Mouse (Mus musculus): ENCODE measurements around the gene Rnaset2a.
"Not testable (repeated sequence)": the region's sequence is repeated elsewhere in the genome, so short reads cannot be mapped to it uniquely, and the experiment has no call there.

Rnaset2a gene

DNA sequence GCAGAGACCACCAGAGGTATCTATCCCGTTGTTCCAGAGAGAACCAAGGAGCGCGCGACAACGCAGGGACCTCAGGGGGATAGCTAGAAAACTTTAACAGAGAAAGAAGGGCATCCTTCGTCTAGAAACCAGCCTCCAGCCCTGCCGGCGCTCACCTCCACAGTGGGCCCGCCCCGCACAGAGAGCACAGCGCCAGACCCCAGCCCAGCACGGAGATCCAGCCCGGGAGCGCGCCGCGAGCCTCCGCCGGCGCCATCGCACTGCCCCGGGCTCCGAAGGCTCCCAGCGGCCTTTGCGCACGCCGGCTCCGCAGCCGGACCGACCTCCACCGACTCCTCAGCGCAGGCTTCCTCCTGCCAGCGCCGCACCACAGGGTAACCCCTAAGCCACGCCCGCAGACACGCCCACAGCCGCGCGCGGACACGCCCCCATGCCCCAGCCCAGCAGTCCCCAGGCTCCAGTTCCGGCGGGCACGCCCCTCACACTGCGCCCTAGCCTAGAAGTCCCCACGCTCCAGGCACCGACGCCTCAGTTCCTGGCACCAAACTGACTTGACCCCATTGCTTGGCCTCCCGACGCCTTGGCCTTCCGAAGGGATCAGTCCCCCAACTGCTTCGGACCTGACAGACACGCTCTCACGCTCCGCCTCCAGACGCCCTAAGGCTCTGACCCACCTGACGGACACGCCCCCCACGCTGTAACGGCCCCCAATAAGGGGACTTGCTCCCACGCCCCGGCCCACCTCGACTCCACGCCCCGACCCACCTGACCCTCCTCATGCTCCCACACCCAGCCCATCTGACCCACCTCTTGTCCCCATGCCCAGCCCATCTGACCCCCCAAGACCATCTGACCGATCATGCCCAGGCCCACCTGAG, at the start of gene Rnaset2a, which contains the start of gene Gm49673:
Gene Rnaset2a, minus strand, starts transcription at position 659 of the 878 bp plus-strand sequence.
Gene Gm49673, minus strand, starts transcription at position 350 of the 878 bp plus-strand sequence.
- DNase-seq (ENCODE audit: low spot score in 2 of 2) = peak; percentile 26 to 43

DNA sequence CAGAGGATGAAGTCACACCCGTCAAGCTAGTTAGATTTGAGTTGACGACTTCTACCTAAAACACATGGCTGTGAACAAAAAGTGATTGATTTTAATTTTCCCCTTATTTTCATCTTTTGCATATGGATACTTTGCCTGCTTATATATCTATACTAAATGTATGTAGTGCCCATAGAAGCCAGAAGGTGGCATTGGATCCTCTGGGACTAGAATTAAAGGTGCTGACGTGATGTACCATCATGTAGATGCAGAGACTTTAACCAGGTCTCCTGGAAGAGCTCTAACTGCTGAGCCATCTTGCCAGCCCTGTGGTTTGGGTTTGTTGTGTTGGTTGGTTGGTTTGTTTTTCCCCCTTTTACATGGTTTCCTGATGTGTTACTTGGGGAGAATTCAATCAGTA, 49.8 kb upstream of the Rnaset2a start:
- DNase-seq (ENCODE audit: low spot score in 2 of 2) = peak; percentile 36 to 59

DNA sequence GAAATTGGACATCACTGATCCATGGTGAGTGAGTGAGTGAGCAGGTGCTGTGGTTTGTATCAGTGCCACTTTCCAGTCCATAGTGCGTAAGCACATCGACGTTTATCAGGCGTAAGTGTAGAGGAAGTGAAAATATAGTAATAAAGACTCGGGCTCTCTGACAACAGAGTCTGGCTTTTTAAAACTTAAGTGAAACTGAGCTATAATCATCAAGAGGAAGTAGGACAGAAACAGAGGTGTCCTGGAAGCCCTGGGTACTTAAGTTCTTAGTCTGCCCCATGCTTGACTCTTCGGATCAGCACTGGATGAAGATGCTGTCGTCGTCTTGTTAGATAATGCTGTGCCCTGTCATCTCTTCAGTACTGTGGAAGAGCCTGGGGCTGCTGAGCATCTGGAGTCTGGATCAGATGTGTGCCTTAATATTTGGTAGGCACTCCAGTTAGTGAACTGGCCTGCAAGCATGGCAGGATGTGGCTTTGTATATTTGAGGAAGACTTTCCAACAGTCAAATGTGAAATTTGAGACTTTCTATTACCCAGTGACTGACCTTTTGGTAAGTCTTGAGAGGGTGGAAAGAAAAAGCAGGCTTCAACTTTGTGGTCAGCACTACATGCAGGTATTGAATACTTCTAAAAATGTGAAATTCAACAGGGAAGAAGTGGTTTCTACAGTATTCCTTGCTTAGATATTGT, 47.9 kb upstream of the Rnaset2a start:
- DNase-seq (ENCODE audit: low spot score in 2 of 2) = peak; percentile 72 to 76

DNA sequence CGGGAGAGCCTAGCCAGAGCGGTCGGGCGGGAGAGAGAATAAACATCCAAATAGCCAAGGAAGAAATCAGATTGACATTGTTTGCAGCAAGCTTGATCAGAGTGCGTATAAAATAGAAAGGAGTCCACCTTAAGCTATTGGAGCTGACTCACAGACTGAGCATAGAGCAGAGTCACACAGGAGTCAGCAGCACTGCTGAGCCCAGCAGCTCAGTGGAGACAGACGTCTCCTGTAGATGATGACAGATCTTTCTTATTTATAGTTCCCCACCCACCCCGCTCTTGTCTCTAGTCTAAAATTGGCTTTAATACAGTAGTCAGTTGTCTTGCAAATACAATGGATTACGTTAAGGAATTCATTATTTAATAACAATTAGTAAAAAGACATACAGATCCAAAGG, 45.8 kb upstream of the Rnaset2a start:
- DNase-seq (ENCODE audit: low spot score in 2 of 2) = no peak

DNA sequence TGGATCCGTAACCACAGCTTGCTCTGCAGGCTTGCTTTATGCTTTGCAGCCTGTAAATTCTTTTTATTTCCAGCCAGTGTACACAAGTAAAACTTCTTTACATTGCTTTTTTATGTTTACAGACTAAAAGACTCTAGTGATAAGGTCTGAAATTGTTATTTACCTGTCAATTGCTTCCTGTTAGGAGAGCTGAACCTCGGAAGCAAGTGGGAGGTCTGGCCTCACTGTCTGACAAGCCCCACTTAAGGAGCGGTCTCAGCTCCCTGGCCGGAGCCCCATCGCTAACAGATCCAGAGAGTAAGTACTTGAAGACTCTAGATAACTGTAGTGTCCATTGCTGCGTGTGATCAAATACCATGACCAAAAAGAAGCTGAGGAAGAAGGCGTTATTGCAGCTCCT, 36.3 kb upstream of the Rnaset2a start:
- no peak for DNase-seq (ENCODE audit: low spot score in 2 of 2)

DNA sequence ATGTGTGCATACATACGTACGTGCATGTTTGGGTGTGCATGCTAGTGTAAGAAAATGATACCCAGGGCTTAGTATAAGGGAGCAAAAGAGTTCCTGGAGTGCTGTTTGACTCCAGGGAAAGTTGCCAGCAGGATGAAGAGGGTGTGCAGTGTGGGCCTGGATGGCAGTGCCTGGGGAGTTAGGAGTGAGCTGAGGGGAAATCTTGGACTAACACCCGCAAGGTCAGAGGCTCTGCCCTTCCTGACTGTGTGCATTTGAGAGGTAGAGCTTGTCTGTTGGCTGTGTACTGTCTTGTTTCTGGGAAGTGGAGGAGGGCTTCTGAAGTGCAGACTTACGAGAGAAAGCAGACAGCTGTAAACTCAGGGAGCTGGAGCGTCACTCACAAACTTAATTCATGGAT, 35.9 kb upstream of the Rnaset2a start:
- DNase-seq (ENCODE audit: low spot score in 2 of 2) = no peak

DNA sequence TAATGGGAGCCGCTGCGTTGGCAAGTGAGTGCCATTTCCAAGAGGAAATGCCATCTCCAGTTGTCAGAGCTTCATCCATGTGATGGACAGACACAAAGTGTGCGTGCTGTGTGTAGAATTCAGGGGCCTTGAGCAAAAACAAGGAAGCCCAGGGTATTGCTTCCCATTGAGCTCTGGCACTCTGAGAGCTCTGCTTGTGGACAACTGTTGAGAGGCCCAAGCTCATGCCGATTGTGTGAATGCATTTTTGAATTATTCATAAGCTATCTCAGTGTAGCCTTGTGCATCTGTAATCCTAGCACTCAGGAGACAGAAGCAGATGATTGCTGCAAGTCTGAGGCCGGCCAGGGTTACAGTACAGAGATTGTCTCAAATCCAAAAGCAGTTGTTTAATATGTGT, 29.2 kb upstream of the Rnaset2a start:
- DNase-seq (ENCODE audit: low spot score in 2 of 2) = no peak

DNA sequence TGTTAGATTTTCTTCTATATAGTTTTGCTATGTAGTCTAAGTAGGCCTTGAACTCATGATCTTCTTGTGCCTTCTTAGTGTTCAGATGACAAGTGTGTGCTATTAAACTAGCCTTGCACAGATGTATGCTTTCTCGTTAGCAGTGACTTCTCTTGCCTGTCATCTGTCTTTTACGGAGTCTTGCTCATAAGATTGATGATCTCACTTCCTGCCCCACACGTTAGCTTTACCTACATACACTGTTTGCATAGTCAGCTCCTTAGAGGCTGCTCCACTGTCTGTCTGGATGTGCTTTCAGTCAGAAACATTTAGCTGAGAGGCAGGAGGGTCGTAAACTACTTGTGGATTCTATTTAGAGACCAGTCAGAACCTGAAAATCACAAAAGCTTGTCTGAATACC, 23.2 kb upstream of the Rnaset2a start:
- no peak for DNase-seq (ENCODE audit: low spot score in 2 of 2)

DNA sequence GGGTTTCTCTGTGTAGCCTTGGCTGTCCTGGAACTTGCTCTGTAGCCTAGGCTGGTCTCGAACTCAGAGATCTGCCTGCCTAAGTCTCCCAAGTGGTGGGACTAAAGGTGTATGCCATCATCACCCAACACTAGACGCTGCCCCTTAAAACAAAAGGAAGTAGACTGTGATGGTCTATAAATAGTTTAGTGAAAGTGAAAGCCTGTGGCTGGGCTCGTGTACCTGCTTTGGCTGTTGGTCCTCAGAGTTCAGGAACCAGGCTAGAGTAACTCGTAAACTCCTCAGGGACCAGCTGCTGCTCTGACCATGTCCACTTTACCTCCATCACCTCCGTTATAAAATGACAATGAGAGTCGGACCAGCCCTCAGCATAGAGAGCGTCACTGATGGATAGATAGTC, 22.4 kb upstream of the Rnaset2a start:
- DNase-seq (ENCODE audit: low spot score in 2 of 2) = peak; percentile 71 to 74

DNA sequence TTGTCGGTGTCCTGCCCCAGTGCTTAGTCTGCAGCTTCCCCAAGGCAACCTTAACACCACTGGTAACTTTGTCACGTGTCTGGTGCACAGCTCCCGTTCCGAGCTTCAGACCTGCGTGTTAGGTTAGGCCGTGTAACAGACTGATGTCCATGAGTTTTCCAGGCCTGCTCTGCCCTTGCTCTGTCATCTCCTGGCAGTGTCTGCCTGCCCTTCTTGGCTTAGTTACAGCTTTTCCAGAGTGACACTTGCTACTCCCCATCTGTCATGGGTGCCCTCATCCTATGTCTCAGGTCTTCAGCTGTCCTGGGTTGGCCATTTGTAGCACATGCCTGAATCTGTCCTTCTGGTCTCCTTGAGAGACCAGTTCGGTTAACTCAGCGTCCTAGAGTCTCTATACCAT, 19.5 kb upstream of the Rnaset2a start:
- not testable (repeated sequence) for DNase-seq (ENCODE audit: low spot score in 2 of 2)

DNA sequence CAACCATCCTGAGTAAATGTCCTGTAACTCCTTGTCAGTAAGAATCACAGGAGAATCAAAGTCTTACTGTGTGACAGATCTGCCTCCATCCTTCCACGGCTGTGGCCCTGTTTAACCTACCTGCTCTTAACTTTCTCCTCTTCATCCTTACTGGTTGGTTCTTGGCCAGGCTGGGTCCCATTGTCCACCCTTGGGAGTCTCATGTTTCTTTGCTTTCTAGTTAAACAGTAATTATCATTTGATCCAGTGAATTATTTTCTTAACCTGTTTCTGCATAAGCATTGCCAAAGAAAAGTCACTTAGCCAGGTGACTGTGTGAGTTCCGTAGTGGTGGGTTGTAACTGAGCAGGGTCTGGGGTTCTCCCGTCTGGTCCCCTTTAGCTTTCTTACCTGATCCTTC, 18.6 kb upstream of the Rnaset2a start:
- DNase-seq (ENCODE audit: low spot score in 2 of 2) = not testable (repeated sequence)

DNA sequence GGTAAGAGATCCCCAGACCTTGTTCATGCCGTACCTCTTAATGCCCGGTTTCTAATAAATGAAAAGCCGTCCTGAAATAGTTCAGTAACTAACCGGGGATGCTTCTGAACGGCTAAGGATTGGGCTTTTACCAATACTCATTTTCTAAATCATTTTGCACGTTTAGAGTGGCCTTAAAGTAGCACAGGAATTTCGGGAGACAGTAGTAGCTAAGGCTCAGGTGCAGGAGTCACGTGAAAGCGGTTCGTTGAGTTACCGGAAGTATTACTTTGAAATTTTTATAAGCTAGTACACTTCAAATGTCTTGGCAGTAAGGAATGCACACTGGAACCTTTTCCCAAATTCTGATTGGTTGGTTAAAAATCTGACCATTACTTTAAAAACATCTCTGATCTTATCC, 18.1 kb upstream of the Rnaset2a start:
- not testable (repeated sequence) for DNase-seq (ENCODE audit: low spot score in 2 of 2)

DNA sequence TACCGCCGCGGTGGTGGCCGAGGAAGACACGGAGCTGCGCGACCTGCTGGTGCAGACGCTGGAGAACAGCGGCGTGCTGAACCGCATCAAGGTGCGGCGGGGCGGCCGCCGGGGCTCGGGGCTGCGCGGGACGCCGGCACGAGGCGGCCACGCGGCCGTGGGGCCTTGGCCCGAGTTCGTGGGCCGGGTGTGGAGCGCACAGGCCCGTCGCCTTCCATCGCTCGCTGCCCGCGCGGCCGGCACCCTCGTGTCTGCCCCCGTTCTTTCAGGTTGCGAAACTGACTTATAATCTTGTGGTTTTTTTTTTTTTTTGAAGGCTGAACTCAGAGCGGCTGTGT, 17.7 kb upstream of the Rnaset2a start:
- peak in 1 of 2 experiments; percentile 17 for DNase-seq (ENCODE audit: low spot score in 2 of 2)

DNA sequence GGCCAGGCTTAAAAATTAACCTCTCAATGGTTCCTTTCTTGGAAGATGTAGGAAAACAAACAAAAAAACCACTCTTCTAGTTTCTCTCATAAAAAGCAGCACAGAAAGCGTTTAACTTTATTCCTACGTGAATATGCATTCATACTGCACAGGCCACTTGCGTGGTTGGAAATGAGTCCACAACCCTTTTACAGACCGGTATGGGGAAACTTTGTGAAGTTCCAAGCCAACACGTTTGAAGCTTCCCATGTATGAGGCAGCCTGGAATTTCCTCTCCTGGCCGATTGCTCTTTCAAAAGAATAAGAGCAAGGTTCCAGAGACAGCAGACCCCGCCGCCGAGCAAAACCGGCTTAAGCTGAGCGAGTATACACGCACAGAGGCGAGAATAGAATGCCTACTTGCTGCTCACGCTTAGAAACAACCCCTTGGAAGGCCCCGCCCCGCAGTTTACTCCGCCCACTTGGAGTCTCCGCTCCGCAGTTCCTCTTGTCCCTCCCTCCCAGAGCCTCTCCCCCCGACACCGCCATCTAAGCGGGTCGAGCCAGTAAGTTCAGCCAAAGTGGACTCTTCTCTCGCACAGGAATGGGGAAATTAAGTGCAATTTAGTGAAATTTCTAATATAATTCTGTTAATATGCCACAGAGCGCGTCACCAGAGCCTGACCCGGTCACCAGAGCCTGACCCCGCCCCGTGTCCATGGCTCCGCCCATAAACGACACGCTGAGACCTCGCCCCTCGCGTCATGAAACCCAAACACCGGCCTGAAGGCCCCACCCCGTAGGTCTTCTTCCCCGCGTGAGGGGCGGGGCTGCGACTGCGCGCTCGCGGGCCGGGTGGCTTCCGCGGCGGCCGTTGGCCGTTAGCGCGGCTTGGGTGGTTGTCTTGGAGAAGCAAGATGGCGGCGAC, 17.1 kb upstream of the Rnaset2a start, which contains the start of gene Fgfr1op:
Gene Fgfr1op, plus strand, starts transcription at position 801 of the 907 bp plus-strand sequence.
- DNase-seq (ENCODE audit: low spot score in 2 of 2) = peak; percentile 43 to 49

DNA sequence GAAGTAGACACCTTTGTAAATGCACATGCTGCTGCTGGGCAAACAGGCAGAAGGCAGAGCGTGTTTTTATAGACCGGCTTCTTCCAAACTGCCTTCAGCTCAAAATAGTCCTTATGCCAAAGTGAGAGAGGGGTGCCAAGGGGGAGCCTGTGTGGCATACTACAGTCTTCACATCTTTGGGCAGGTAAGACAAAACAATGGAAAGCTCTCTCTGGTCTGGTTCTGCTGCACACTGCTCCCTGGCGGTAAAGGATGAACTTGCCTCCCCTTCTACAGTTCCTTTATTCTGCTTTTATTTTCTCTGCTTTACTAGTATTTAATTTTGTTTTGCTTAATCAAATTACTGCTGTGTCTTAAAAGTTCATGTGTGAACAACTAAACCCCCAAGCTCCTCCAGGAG, 13.1 kb upstream of the Rnaset2a start:
- DNase-seq (ENCODE audit: low spot score in 2 of 2) = peak; percentile 34 to 45

DNA sequence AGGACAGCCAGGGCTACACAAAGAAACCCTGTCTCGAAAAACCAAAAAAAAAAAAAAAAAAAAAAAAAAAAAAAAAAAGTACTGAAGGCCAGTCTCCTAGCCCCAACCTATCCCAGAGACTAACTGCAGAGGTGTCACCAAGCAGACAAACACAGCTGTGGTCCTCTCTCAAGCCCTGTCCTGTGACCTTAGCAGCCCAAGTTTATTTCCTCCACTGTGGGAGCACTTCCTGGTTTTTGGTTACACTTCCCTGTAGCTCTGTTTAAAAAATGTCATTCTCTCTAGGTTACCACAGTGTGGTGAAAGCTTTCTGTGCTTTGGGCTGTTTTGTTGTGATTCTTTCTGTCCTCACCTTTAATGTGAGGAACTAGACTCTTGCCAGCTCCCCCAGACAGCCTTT, 10.7 kb upstream of the Rnaset2a start:
- DNase-seq (ENCODE audit: low spot score in 2 of 2) = peak; percentile 31 to 32

DNA sequence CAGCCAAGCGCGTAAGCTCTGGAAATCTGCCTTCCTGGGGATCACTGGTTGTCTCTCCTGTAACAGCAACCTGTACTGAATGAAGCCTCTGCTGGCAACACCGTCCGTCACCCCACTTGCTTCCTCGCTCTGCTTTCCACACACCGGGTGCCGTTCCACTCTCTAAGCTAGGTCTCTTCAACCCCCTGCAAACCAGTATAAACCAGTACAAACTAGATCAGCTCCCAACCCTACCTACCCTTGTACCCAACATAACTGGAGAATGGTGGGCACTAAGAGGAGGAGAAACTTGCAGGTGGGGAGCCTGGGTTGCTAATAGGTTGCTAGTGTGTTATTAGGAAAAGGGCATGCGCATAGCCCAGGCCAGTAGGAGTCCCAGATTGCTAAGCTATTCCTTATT, 8.1 kb upstream of the Rnaset2a start:
- DNase-seq (ENCODE audit: low spot score in 2 of 2) = not testable (repeated sequence)

DNA sequence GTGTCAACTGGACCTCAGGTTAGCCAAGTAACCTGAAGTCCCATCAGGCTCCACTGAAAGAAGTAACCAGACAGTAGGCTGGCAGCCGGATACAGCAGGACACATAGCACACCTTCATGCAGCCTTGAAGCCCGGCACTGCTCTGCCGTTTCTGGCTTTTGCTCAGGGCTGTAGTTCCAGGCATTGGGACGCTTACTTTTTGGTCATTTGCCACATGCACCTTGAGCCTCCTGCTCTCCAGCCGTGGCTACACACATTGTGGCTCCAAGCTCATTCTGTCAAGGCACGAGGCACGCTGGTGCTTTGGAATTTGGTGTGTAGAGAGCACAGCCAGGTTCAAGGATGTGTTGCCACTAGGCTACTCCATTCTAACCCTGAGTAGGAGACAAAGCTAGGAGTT, 7.1 kb upstream of the Rnaset2a start:
- not testable (repeated sequence) for DNase-seq (ENCODE audit: low spot score in 2 of 2)

DNA sequence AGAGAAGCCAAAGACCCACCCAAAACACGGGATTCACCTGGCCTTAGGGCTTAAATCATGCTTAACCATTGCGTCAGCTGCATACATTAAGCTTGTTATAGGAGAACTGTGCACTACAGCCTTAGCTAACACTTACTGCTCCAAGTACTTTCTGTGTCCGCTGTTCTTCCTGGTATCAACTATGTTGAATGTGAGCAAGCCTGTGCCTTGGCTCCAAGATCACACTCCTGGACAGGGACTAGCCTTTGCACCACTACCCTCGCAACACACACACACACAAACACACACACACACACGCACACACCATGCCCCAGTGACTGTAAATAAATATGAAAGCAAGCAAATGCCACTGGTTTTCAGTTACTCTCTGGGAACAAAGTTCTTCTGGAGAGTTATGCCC, 966 bp downstream of the Rnaset2a start:
- DNase-seq (ENCODE audit: low spot score in 2 of 2) = not testable (repeated sequence)

DNA sequence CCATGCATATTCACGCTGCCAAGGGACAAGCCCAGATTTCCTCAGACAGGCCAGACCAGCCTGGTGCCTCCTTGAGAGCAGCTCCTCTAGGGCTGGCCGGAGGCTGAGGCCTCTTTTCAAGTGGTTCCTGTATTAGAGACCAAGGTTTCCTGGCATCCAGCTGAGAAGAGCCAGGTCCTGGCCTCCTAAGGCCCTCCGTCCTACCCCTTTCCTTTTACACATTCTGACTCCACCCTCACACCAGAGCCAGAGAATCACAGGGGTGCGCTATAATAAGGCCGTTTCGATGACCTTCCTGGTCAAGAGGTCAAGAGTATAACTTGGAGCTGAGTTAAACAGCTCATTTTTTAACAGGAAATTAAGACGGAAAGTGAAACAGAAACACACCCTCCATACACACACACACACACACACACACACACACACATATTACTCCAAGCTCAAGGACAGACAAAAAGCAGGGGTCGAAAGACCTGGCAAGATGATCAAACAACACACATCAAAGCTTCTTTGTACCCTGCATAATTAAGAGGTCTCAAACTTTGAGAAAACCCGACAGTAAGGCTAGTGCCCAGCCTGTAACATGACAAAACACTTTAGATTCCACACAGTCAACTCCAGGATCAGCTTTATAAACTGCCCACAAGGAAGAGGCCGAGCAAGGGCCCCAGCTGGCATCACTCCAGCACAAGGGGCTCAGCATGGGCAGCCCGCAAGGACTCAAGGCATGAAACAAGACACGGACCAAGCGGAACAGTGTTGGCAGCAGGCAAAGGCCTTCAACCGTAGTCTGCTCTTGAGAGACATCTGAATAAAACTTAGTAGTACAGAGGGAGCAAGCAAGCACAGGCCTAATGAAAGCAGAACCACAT, 3.9 kb downstream of the Rnaset2a start:
- peak; percentile 16 to 29 for DNase-seq (ENCODE audit: low spot score in 2 of 2)

DNA sequence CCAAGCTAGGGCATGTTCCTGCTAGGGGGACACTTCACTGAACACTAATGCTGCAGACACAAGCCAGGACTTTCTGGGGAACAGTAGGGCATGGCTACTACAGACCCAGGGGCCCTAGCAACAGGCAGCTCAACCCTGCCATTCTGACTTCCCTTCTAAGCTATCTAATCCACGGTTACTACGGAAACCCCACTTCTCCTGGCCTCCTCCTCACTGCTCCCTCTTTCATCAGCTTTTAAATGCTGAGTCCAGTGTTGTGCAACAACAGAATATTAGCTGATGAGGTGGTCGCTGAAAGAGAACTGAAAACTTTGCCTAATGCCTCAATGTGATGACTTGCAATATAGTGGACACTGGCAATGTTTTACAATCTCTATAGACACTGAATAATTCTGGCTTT, 7.7 kb downstream of the Rnaset2a start:
- DNase-seq (ENCODE audit: low spot score in 2 of 2) = not testable (repeated sequence)

Measured in spleen, postnatal 36 days (tissue).